Mouse (Mus musculus) layer of hippocampus, postnatal 14 days (tissue): ENCODE results near the gene AU040320. TPM values are rescaled to one million over a fixed set of nuclear protein-coding genes. Genes with fewer than 3 reads are reported as not detected.

ENCODE experiments used
- DNase-seq, 2 experiments: peaks; one replicate each; pipeline ENCODE4 v3.0.0; 2021 to 2022; ENCODE audit warnings: low spot score in 2 of 2, mixed read lengths in 1 of 2
- total RNA-seq, 2 experiments: library from RNA; stranded (reverse); gene quantifications; 2 replicates each; pipeline ENCODE4 v1.2.3; 2021

The AU040320 gene
- total RNA-seq, 2 experiments from 2014 or later = 59.2 to 59.4 TPM

GRCm38 (mm10) chr4:126781871-126782270 lies 28.5 kb downstream of the AU040320 start:
- no peak for DNase-seq

- DNase-seq = peak in 1 of 2 experiments; percentile 61
Measured at GRCm38 (mm10) chr4:126782512-126782911, 29.2 kb downstream of the AU040320 start.

- DNase-seq = peak; percentile 50 to 83
Measured at GRCm38 (mm10) chr4:126782996-126783395, 29.7 kb downstream of the AU040320 start.

- no peak for DNase-seq
Measured at GRCm38 (mm10) chr4:126792341-126793102, 39.2 kb downstream of the AU040320 start.

- no peak for DNase-seq
Measured at GRCm38 (mm10) chr4:126802174-126802573, 48.8 kb downstream of the AU040320 start.

- DNase-seq = peak; percentile 16 to 59
Measured at GRCm38 (mm10) chr4:126803268-126803873, 50.0 kb downstream of the AU040320 start.

GRCm38 (mm10) chr4:126805741-126806140 lies 52.4 kb downstream of the AU040320 start:
- no peak for DNase-seq

- DNase-seq = no peak
Measured at GRCm38 (mm10) chr4:126806692-126807427, 53.5 kb downstream of the AU040320 start.

- DNase-seq = no peak
Measured at GRCm38 (mm10) chr4:126810566-126810965, 57.2 kb downstream of the AU040320 start.

GRCm38 (mm10) chr4:126813212-126813611 lies 59.9 kb downstream of the AU040320 start:
- no peak for DNase-seq

GRCm38 (mm10) chr4:126814854-126815253 lies 61.5 kb downstream of the AU040320 start:
- no peak for DNase-seq

GRCm38 (mm10) chr4:126822891-126823882 lies 69.8 kb downstream of the AU040320 start:
- DNase-seq = no peak

- no peak for DNase-seq
Measured at GRCm38 (mm10) chr4:126823917-126824316, 70.6 kb downstream of the AU040320 start.

GRCm38 (mm10) chr4:126831122-126831521 lies 77.8 kb downstream of the AU040320 start:
- DNase-seq = no peak

GRCm38 (mm10) chr4:126838799-126839198 lies 85.5 kb downstream of the AU040320 start:
- no peak for DNase-seq

GRCm38 (mm10) chr4:126839873-126840272 lies 86.5 kb downstream of the AU040320 start:
- peak; percentile 83 to 89 for DNase-seq

GRCm38 (mm10) chr4:126840996-126841560 lies 87.7 kb downstream of the AU040320 start:
- DNase-seq = no peak

GRCm38 (mm10) chr4:126842911-126843310 lies 89.6 kb downstream of the AU040320 start:
- no peak for DNase-seq

GRCm38 (mm10) chr4:126845664-126846063 lies 92.3 kb downstream of the AU040320 start:
- no peak for DNase-seq

- DNase-seq = no peak
Measured at GRCm38 (mm10) chr4:126846971-126847370, 93.6 kb downstream of the AU040320 start.
